Mouse (Mus musculus): Measurements from ENCODE around the gene Slc25a35. TPM values are rescaled to one million over a fixed set of nuclear protein-coding genes. Genes with fewer than 3 reads are reported as not detected.

Gene Slc25a35
- polyA plus RNA-seq, 1 experiment from 2014 or later, result 1.5 TPM

GRCm38 (mm10) chr11:68940516-68940915 lies 27.4 kb upstream of the Slc25a35 start:
- H3K4me3 ChIP-seq (ENCODE audit: low read depth, low read length), result peak overlapping the region; percentile 54
- H3K27ac ChIP-seq (ENCODE audit: low read depth, low read length), result no peak overlapping the region
- no peaks in the 10 kb centered on the region for H3K36me3 ChIP-seq (ENCODE audit: control insufficient read depth, insufficient read depth, low read length)
- peak overlapping the region; percentile 72 for H3K4me2 ChIP-seq
- peaks cover 2% of the 10 kb centered on the region; the same call in 1 of the 2 replicates for H3K4me1 ChIP-seq (ENCODE audit: control insufficient read depth, insufficient read depth, low read length)
- H3K9ac ChIP-seq (ENCODE audit: low read depth, low read length), result peak overlapping the region; percentile 78
- no peaks in the 10 kb centered on the region for H3K27me3 ChIP-seq (ENCODE audit: control insufficient read depth, insufficient read depth, low read length)
- WGBS (ENCODE audit: insufficient replicate concordance), result 65% methylated on average over 4 of the region's 4 CpGs
- no peak for ATAC-seq (replicated peaks; ENCODE audit: insufficient number of reproducible peaks, low FRiP score, low TSS enrichment)
- H3K9me3 ChIP-seq (replicated peaks; ENCODE audit: control insufficient read depth, low read length), result no peaks in the 10 kb centered on the region

GRCm38 (mm10) chr11:68942731-68943130 lies 25.2 kb upstream of the Slc25a35 start:
- peaks cover 6% of the 10 kb centered on the region for H3K4me1 ChIP-seq (ENCODE audit: control insufficient read depth, insufficient read depth, low read length)
- no peaks in the 10 kb centered on the region for H3K27me3 ChIP-seq (ENCODE audit: control insufficient read depth, insufficient read depth, low read length)
- no peaks in the 10 kb centered on the region for H3K9me3 ChIP-seq (replicated peaks; ENCODE audit: control insufficient read depth, low read length)
- no peak overlapping the region for H3K4me3 ChIP-seq (ENCODE audit: low read depth, low read length)
- WGBS (ENCODE audit: insufficient replicate concordance), result 76% methylated on average over 8 of the region's 8 CpGs
- ATAC-seq (replicated peaks; ENCODE audit: insufficient number of reproducible peaks, low FRiP score, low TSS enrichment), result no peak
- H3K27ac ChIP-seq (ENCODE audit: low read depth, low read length), result no peak overlapping the region
- no peak overlapping the region for H3K4me2 ChIP-seq
- H3K9ac ChIP-seq (ENCODE audit: low read depth, low read length), result no peak overlapping the region
- no peaks in the 10 kb centered on the region for H3K36me3 ChIP-seq (ENCODE audit: control insufficient read depth, insufficient read depth, low read length)

- no peak for ATAC-seq (replicated peaks; ENCODE audit: insufficient number of reproducible peaks, low FRiP score, low TSS enrichment)
- no peak overlapping the region for H3K9ac ChIP-seq (ENCODE audit: low read depth, low read length)
- peaks cover 6% of the 10 kb centered on the region for H3K4me1 ChIP-seq (ENCODE audit: control insufficient read depth, insufficient read depth, low read length)
- H3K27me3 ChIP-seq (ENCODE audit: control insufficient read depth, insufficient read depth, low read length), result no peaks in the 10 kb centered on the region
- H3K27ac ChIP-seq (ENCODE audit: low read depth, low read length), result no peak overlapping the region
- no peak overlapping the region for H3K4me3 ChIP-seq (ENCODE audit: low read depth, low read length)
- 62% methylated on average over 2 of the region's 2 CpGs for WGBS (ENCODE audit: insufficient replicate concordance)
- no peaks in the 10 kb centered on the region for H3K36me3 ChIP-seq (ENCODE audit: control insufficient read depth, insufficient read depth, low read length)
- no peaks in the 10 kb centered on the region for H3K9me3 ChIP-seq (replicated peaks; ENCODE audit: control insufficient read depth, low read length)
- no peak overlapping the region for H3K4me2 ChIP-seq
Measured at GRCm38 (mm10) chr11:68945245-68945644, 22.7 kb upstream of the Slc25a35 start.

- no peaks in the 10 kb centered on the region for H3K36me3 ChIP-seq (ENCODE audit: control insufficient read depth, insufficient read depth, low read length)
- H3K4me1 ChIP-seq (ENCODE audit: control insufficient read depth, insufficient read depth, low read length), result peaks cover 6% of the 10 kb centered on the region; the same call in 1 of the 2 replicates
- H3K4me3 ChIP-seq (ENCODE audit: low read depth, low read length), result no peak overlapping the region
- H3K9ac ChIP-seq (ENCODE audit: low read depth, low read length), result no peak overlapping the region
- no peak overlapping the region for H3K4me2 ChIP-seq
- H3K27me3 ChIP-seq (ENCODE audit: control insufficient read depth, insufficient read depth, low read length), result no peaks in the 10 kb centered on the region
- 86% methylated on average over 4 of the region's 4 CpGs for WGBS (ENCODE audit: insufficient replicate concordance)
- ATAC-seq (replicated peaks; ENCODE audit: insufficient number of reproducible peaks, low FRiP score, low TSS enrichment), result no peak
- no peaks in the 10 kb centered on the region for H3K9me3 ChIP-seq (replicated peaks; ENCODE audit: control insufficient read depth, low read length)
- H3K27ac ChIP-seq (ENCODE audit: low read depth, low read length), result no peak overlapping the region
Measured at GRCm38 (mm10) chr11:68946001-68946400, 21.9 kb upstream of the Slc25a35 start.

GRCm38 (mm10) chr11:68946806-68947440 lies 21.0 kb upstream of the Slc25a35 start:
- no peaks in the 10 kb centered on the region for H3K9me3 ChIP-seq (replicated peaks; ENCODE audit: control insufficient read depth, low read length)
- H3K27me3 ChIP-seq (ENCODE audit: control insufficient read depth, insufficient read depth, low read length), result peaks cover 6% of the 10 kb centered on the region
- peak overlapping the region; percentile 30 for H3K4me3 ChIP-seq (ENCODE audit: low read depth, low read length)
- H3K4me2 ChIP-seq, result peak overlapping the region; percentile 64
- no peak overlapping the region for H3K27ac ChIP-seq (ENCODE audit: low read depth, low read length)
- H3K9ac ChIP-seq (ENCODE audit: low read depth, low read length), result no peak overlapping the region
- H3K36me3 ChIP-seq (ENCODE audit: control insufficient read depth, insufficient read depth, low read length), result no peaks in the 10 kb centered on the region
- WGBS (ENCODE audit: insufficient replicate concordance), result 26% methylated on average over 15 of the region's 16 CpGs
- no peak for ATAC-seq (replicated peaks; ENCODE audit: insufficient number of reproducible peaks, low FRiP score, low TSS enrichment)
- peaks cover 6% of the 10 kb centered on the region; the same call in 1 of the 2 replicates for H3K4me1 ChIP-seq (ENCODE audit: control insufficient read depth, insufficient read depth, low read length)

GRCm38 (mm10) chr11:68947542-68947993 lies 20.4 kb upstream of the Slc25a35 start:
- H3K4me2 ChIP-seq, result peak overlapping the region; percentile 64
- 10% methylated on average over 12 of the region's 12 CpGs for WGBS (ENCODE audit: insufficient replicate concordance)
- H3K27ac ChIP-seq (ENCODE audit: low read depth, low read length), result no peak overlapping the region
- no peaks in the 10 kb centered on the region for H3K36me3 ChIP-seq (ENCODE audit: control insufficient read depth, insufficient read depth, low read length)
- peaks cover 6% of the 10 kb centered on the region for H3K27me3 ChIP-seq (ENCODE audit: control insufficient read depth, insufficient read depth, low read length)
- no peak overlapping the region for H3K9ac ChIP-seq (ENCODE audit: low read depth, low read length)
- ATAC-seq (replicated peaks; ENCODE audit: insufficient number of reproducible peaks, low FRiP score, low TSS enrichment), result no peak
- H3K9me3 ChIP-seq (replicated peaks; ENCODE audit: control insufficient read depth, low read length), result no peaks in the 10 kb centered on the region
- H3K4me3 ChIP-seq (ENCODE audit: low read depth, low read length), result peak overlapping the region; percentile 30
- H3K4me1 ChIP-seq (ENCODE audit: control insufficient read depth, insufficient read depth, low read length), result peaks cover 6% of the 10 kb centered on the region; the same call in 1 of the 2 replicates

- 7% methylated on average over 13 of the region's 13 CpGs for WGBS (ENCODE audit: insufficient replicate concordance)
- H3K27ac ChIP-seq (ENCODE audit: low read depth, low read length), result no peak overlapping the region
- peaks cover 32% of the 10 kb centered on the region for H3K27me3 ChIP-seq (ENCODE audit: control insufficient read depth, insufficient read depth, low read length)
Measured at GRCm38 (mm10) chr11:68953903-68954302, 14.0 kb upstream of the Slc25a35 start.

GRCm38 (mm10) chr11:68954408-68954807 lies 13.5 kb upstream of the Slc25a35 start:
- ATAC-seq (replicated peaks; ENCODE audit: insufficient number of reproducible peaks, low FRiP score, low TSS enrichment), result no peak
- 1% methylated on average over 17 of the region's 17 CpGs for WGBS (ENCODE audit: insufficient replicate concordance)
- H3K36me3 ChIP-seq (ENCODE audit: control insufficient read depth, insufficient read depth, low read length), result no peaks in the 10 kb centered on the region

More at GRCm38 (mm10) chr11:68953903-68954302, 14.0 kb upstream of the Slc25a35 start:
- Histone ChIP-seq H3K4me1 (ENCODE audit: control insufficient read depth, insufficient read depth, low read length) (peaks cover 15% of the 10 kb centered on the region), H3K36me3 (ENCODE audit: control insufficient read depth, insufficient read depth, low read length) (no peaks in the 10 kb centered on the region), H3K4me2 (peak overlapping the region; percentile 83), H3K9me3 (replicated peaks; ENCODE audit: control insufficient read depth, low read length) (no peaks in the 10 kb centered on the region), H3K9ac (ENCODE audit: low read depth, low read length) (0 out of 2 replicates have a peak overlapping the region, but pooled peaks have one; percentile 5), H3K4me3 (ENCODE audit: low read depth, low read length) (peak overlapping the region; percentile 47)
- no peak for ATAC-seq (replicated peaks; ENCODE audit: insufficient number of reproducible peaks, low FRiP score, low TSS enrichment)

GRCm38 (mm10) chr11:68955473-68955872 lies 12.5 kb upstream of the Slc25a35 start:
- no peak for ATAC-seq (replicated peaks; ENCODE audit: insufficient number of reproducible peaks, low FRiP score, low TSS enrichment)
- Histone ChIP-seq H3K9ac (ENCODE audit: low read depth, low read length) (no peak overlapping the region), H3K27me3 (ENCODE audit: control insufficient read depth, insufficient read depth, low read length) (peaks cover 32% of the 10 kb centered on the region), H3K36me3 (ENCODE audit: control insufficient read depth, insufficient read depth, low read length) (no peaks in the 10 kb centered on the region), H3K4me3 (ENCODE audit: low read depth, low read length) (peak overlapping the region; percentile 47), H3K27ac (ENCODE audit: low read depth, low read length) (no peak overlapping the region), H3K4me2 (peak overlapping the region; percentile 83), H3K9me3 (replicated peaks; ENCODE audit: control insufficient read depth, low read length) (no peaks in the 10 kb centered on the region), H3K4me1 (ENCODE audit: control insufficient read depth, insufficient read depth, low read length) (peaks cover 15% of the 10 kb centered on the region)
- WGBS (ENCODE audit: insufficient replicate concordance), result 65% methylated on average over 5 of the region's 5 CpGs

More at GRCm38 (mm10) chr11:68954408-68954807, 13.5 kb upstream of the Slc25a35 start:
- H3K27me3 ChIP-seq (ENCODE audit: control insufficient read depth, insufficient read depth, low read length), result peaks cover 32% of the 10 kb centered on the region
- peak overlapping the region; percentile 47 for H3K4me3 ChIP-seq (ENCODE audit: low read depth, low read length)
- H3K9ac ChIP-seq (ENCODE audit: low read depth, low read length), result peak overlapping the region; percentile 64; the same call in 1 of the 2 replicates
- peak overlapping the region; percentile 83 for H3K4me2 ChIP-seq
- H3K4me1 ChIP-seq (ENCODE audit: control insufficient read depth, insufficient read depth, low read length), result peaks cover 15% of the 10 kb centered on the region
- no peaks in the 10 kb centered on the region for H3K9me3 ChIP-seq (replicated peaks; ENCODE audit: control insufficient read depth, low read length)
- H3K27ac ChIP-seq (ENCODE audit: low read depth, low read length), result no peak overlapping the region

Measured in heart, embryonic 11.5 days (tissue).